Mouse (Mus musculus): Measurements from ENCODE around the gene Olfr1049.
"Not testable (repeated sequence)": the region's sequence is repeated elsewhere in the genome, so short reads cannot be mapped to it uniquely, and the experiment has no call there.

Olfr1049 gene

DNA sequence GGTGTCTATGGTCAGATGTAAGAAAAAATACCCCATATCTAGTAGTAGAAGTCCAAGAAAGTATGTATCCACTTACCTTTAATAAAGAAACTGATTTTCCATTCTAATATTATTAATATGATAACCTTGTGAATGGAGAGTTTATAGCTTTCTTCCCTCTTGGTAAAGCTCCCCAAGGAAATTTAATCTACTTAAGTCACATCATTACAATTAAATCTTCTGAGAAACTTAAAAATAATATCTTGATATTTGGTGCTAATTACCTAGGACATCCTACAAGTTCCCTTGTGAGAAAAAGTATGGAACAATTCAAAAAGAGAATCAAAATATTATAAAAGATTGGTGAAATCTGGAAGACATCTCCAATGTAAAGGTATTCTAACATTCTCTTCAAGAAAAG is at the start of gene Olfr1049:
TSS of gene Olfr1049 (minus strand) at position 101 of the 400 bp plus-strand sequence.
- not testable (repeated sequence) for DNase-seq

DNA sequence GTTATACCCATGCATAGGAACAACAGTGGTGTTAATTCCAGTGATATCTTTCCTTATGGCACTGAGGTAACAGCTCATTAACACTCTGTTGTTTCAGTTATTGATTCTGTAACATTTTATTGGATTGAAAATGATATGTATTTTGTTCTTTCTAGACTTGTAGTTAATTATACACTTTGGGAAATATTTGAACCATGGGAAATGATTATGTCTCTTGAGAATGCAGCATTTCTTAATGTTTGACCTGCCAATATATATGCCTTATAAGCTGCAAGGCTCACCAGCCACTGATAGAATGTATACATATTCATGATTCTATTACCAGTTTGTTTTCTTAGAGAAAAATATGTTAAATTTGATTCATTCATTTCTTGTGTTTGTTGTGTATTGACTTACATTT is 34.0 kb upstream of the Olfr1049 start, which contains the start of gene Olfr1052:
TSS of gene Olfr1052 (plus strand) at position 301 of the 400 bp plus-strand sequence.
- no peak for DNase-seq

DNA sequence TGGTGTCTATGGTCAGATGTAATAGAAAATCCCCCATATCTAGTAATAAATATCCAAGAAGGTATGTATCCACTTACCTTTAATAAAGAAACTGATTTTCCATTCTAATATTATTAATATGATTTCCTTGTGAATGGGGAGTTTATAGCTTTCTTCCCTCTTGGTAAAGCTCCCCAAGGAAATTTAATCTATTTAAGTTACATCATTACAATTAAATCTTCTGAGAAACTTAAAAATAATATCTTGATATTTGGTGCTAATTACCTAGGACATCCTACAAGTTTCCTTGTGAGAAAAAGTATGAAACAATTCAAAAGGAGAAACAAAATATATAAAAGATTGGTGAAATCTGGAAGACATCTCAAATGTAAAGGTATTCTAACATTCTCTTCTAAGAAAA is 20.9 kb upstream of the Olfr1049 start, which contains the start of gene Olfr1051:
TSS of gene Olfr1051 (minus strand) at position 101 of the 400 bp plus-strand sequence.
- not testable (repeated sequence) for DNase-seq

DNA sequence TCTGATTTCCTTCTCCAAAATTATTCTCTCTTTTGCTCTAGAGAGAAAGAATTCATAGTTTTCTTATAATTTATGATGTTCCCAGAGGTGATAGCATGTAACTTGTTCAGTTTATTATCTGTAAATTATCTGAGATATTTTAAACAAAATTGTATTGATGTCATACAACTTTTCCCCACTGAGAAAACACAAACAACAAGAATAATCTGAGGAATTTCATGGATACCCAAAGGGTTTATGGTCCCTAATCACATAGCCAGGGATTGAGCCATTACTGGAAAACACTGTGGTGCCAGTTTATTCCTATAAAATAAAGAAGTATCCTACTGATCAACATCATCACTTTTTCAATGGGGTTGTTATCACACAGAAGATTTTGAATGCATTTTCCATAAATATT is 17.9 kb downstream of the Olfr1049 start, which contains the start of gene Olfr1048:
TSS of gene Olfr1048 (minus strand) at position 101 of the 400 bp plus-strand sequence.
- no peak for DNase-seq

DNA sequence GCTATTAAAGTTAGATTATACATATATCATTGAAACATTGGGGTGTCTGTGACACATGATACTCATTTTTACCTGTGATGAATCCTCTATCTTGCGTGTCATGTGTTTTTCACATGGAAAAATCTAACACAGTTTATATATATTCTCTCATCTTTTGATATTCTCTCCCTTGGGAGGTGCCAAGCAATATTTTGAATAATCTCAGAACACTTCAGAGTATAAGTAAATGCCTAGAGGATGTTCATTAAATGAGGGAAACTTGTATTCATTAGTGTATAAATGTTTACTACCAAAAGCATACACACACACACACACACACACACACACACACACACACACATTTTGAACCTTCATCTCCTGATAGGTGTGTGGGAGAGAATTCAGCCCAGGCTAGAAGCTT is 26.8 kb downstream of the Olfr1049 start, which contains the start of gene Olfr1047:
TSS of gene Olfr1047 (minus strand) at position 101 of the 400 bp plus-strand sequence.
- no peak for DNase-seq

DNA sequence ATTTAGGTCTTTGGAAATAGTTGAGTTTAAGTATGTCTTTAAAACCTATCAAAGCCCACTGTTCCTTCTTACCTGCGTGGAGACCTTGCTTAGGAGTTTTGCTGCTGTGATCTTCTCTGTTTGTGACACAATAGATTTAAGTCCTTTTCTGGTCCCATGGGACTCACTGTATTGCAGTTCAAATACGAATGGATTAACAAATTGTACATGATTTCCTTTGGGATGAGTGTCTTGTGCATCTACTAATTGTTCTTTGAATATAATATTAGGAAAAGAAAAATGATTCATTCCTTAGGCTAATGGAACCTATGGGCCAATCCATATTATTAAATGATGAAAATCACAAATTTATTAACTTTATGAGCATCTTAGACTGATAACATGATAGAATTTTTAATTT is 38.9 kb downstream of the Olfr1049 start, which contains the start of gene Olfr1046:
TSS of gene Olfr1046 (minus strand) at position 101 of the 400 bp plus-strand sequence.
- DNase-seq: no peak

All from lung, postnatal 36 days (tissue).